Mouse (Mus musculus) skeletal muscle tissue, adult 2 months (tissue): ENCODE measurements around the gene Sh3gl1.
"Not testable (repeated sequence)": the region's sequence is repeated elsewhere in the genome, so short reads cannot be mapped to it uniquely, and the experiment has no call there.

ENCODE experiments used
- DNase-seq: peaks from one replicate; pipeline ENCODE4 v3.0.0-alpha.2; 2012; ENCODE audit warnings: low read depth, low spot score

Sh3gl1 gene

DNA sequence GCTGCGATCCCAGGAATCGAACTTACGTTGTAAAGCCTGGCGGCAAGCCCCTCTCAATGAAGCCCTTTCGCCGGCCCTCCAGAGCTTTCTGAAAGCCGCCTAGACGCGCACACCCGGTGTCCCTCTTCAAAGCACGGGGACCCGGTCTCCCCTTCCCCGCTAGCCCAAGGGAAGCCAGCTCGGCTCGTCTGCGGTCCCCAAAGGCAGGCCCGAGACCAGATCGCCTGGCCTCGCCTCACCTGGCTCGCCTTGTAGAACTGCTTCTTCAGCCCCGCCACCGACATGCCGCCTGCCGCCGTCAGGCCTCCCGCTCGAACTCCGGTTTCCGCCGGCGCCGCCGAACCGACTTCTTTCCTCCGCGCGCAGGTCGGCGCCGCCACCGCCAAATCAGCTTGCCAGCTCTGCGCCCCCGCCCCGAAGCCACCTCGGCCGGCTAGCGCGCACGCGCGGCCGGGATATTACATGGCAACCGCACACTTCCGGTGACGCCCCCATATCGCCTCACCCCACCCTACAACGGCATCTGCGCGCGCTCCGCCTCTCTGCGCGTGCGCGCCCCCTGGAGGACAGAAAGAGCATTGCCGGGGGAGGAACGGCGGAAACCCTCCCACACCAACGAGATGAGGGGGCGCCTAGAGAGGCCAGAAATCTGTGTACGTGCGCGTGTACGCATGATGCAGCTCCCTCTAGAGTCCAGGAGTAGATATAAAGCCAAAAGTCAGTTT lies at the start of gene Sh3gl1:
TSS of gene Sh3gl1 (minus strand) at position 460 of the 725 bp plus-strand sequence.
- peak; percentile 99 for DNase-seq

- no peak for DNase-seq
Observed at GRCm38 (mm10) chr17:56080781-56081585, 44.5 kb upstream of the Sh3gl1 start.

GRCm38 (mm10) chr17:56079921-56080320 lies 43.5 kb upstream of the Sh3gl1 start:
- no peak for DNase-seq

- peak; percentile 100 for DNase-seq
Observed at GRCm38 (mm10) chr17:56078880-56079795, 42.7 kb upstream of the Sh3gl1 start, which contains the start of gene Hdgfl2. Hdgfl2 (plus strand) TSS chr17:56079634.

DNA sequence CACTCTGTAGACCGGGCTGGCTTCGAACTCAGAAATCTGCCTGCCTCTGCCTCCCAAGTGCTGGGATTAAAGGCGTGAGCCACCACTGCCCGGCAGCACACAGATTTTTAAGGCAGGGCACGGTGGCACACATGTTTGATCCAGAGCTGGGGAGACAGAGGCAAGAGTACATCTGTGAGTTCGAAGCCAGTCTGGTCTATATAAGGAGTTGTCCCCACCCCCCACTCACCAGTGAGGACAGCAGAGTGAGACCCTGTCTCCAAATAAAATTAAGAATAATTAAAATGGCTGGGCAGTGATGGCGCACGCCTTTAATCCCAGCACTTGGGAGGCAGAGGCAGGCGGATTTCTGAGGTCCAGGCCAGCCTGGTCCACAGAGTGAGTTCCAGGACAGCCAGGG lies 41.9 kb upstream of the Sh3gl1 start:
- not testable (repeated sequence) for DNase-seq

DNA sequence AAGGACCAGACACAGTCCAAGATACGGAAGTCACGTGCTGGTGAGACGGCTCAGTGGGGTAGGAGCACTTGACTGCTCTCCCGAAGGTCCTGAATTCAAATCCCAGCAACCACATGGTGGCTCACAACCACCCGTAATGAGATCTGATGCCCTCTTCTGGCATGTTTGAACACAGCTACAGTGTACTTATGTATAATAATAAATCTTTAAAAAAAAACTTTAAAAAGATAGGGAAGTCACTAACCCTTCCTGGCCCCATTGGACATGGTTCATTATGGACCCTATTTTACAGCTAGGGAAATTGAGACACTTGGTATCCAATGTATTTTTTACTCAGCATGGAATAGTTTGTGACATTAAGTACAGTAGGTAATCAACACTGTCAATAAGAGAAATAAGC lies 41.1 kb upstream of the Sh3gl1 start:
- no peak for DNase-seq

- DNase-seq: peak; percentile 95
Observed at GRCm38 (mm10) chr17:56074827-56075208, 38.4 kb upstream of the Sh3gl1 start, which contains the start of gene Ubxn6. Ubxn6 (minus strand) TSS chr17:56075028.

DNA sequence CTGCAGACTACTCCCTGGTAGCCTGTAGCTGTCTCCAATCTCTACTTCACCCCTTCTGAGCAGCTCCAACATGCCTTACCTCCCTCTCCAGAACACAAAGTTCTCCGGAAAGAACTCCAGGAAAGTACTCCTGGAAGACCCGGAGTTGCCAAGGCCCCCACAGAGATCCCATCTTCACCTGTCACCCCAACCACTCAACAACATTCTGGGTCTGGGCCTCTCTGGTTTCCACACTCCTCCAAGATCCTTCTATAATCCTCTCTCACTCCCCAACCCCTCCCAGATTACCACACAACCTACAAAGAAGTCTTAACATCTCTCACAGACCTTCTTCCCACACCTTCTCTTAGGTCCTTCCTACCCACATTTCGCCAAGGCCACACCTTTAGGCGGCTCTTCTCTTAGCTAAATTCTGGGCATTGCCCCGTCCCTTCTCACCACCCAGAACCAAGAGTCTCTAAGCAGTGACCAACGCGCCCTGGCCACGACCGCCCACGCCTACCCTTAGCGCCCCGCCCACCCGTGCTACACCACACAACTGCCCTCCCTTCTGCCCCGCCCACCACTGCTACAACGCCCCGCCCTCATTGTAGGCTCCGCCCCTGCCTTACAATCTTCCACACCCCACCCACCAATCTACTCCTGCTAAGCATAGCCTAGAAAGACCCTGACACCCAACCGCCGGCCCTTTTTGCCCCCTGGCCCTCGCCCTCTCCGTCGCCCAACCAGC lies 37.8 kb upstream of the Sh3gl1 start:
- DNase-seq: peak; percentile 78

DNA sequence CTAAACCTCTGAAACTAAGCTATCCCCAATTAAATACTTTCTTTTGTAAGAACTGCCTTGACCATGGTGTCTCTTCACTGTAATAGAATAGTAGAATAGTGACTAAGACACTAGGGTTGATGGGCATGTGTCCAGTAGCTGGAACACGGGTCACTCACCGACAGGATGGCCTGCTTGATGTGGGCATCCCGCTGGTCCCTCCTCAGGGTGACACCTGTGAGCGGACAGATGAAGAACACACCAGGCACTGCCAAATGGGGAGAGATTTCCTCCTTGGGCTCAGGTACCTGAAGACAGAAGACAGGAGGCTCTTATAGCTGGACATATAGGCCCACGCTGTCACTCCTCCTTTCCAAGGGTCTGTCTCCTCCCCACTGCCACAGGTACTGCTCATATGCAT lies 35.8 kb upstream of the Sh3gl1 start:
- DNase-seq: no peak

DNA sequence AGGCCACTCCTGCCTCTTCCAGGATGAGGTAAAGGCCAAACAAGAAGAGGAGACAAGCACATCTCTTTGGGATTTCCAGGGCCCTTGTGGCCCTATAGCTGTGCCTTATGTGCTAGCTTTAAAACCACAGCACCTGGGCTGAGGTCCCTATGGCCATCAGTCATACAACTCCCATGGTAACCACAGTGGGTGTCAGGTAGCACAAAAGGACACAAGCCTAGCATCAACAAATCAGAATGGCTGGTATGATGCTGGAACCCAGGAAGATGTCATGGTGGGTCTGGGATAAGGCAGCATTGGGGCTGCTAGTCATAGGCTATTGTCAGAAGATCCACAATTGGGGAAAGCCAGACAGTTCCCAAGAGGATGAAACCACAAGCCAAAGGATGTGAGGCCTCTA lies 34.7 kb upstream of the Sh3gl1 start:
- DNase-seq: no peak

- DNase-seq: no peak
Observed at GRCm38 (mm10) chr17:56069066-56069465, 32.6 kb upstream of the Sh3gl1 start.

- DNase-seq: no peak
Observed at GRCm38 (mm10) chr17:56066451-56066850, 30.0 kb upstream of the Sh3gl1 start.

- not testable (repeated sequence) for DNase-seq
Observed at GRCm38 (mm10) chr17:56065715-56066114, 29.3 kb upstream of the Sh3gl1 start.

DNA sequence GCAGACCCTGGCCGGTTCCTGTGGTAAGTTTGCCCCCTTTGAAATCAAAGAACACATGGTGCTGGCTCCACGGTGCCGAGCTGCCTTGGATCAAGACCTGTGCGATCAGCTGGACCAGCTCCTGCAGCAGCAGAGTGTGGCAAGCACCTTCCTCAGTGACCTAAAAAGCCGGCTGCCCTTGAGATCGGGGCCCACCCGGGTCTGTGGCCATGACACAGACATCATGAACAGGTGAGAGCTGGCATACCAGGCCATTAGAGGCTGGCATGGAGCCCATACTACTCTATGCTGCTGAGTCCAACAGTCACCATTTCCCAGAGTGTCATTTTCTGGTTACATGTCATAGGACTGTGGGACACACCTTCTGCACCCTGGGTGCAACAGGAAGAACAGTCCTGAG lies 25.6 kb upstream of the Sh3gl1 start:
- DNase-seq: no peak

- DNase-seq: no peak
Observed at GRCm38 (mm10) chr17:56057381-56058120, 21.1 kb upstream of the Sh3gl1 start.

DNA sequence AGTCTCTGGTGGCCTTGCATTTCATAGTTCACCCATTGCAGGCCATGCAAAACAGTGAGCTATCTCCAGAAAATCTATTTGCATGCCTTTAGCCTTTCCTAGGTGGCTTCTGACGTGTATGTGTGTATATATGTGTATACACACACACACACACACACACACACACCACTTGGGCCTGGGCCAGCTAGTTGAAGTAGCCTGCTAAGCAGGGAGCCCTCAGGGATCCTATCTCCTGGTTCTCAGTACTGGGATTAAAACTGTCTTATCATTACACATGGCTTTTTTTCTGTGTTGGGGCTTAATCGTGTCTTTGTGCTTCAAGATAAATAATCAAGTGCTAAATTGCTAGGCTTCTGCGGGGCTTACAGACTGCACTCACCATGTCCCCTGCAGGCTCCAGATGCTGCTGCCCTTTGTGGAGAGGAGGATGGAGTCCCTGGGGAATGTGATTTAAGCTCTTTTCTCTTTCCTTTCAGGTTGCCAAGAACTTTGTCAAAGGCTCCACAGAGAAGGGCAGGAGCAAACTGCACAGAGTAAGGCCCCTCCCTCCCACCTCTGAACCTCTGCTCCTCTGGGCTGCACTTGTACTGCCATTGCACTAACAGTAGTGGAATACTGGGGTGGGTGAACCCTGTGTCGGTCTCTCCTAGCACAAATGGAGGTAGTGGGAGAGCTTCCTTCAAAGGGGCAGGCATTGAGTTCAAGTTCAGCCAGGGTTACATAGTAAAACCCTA lies 19.7 kb upstream of the Sh3gl1 start:
- DNase-seq: no peak

- no peak for DNase-seq
Observed at GRCm38 (mm10) chr17:56054938-56055337, 18.5 kb upstream of the Sh3gl1 start.

DNA sequence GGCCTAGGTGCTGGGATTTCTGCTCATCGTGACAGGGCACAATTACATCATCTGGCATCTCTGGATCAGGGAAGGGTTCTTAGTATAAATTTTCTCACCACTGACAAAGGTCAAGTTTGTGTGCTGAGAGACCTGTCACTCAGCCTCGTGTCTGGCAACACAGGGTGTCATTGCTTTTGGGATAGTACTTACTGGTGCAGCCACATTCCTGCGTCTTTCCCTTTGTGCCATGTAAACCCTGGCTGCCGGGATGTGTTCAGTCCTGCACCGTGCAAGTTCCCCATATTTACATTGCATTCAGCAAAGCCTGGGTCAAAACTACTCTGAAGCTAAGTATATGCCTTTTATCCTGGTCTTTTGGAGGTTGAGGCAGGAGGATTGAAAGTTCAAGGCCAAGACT lies 14.9 kb upstream of the Sh3gl1 start:
- no peak for DNase-seq

DNA sequence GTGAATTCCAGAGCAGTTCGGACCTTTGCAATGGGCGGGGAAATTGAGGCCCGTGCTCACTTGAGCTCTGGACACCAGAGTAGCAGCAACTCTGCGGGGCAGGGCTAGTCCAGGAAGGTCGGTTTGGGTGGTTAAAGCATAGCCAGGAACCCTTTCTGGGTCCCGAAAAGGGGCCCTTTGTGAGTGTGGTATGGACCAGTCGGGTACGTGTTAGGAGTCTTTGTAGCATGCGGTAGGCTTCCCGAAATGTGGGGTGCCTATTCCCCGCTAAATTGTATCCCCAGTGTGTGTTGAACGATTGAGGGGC lies 4.4 kb upstream of the Sh3gl1 start:
- DNase-seq: no peak
